Mouse (Mus musculus) frontal cortex, postnatal 36 days (tissue): ENCODE results near the gene Tmem102.
A peak's percentile ranks its signal among the peaks of the same experiment; 100 is the strongest.

Source experiments
- DNase-seq, 2 experiments: peaks; one replicate each; pipeline ENCODE4 v3.0.0; 2022; ENCODE audit warnings: low spot score in 2 of 2

The Tmem102 gene

GRCm38 (mm10) chr11:69787306-69787705, 18.1 kb downstream of the Tmem102 start:
- no peak for DNase-seq

GRCm38 (mm10) chr11:69784793-69785272, 20.6 kb downstream of the Tmem102 start:
- no peak for DNase-seq

GRCm38 (mm10) chr11:69781828-69782227, 23.6 kb downstream of the Tmem102 start:
- no peak for DNase-seq

- DNase-seq, result no peak
Observed at GRCm38 (mm10) chr11:69778985-69779384, 26.4 kb downstream of the Tmem102 start.

- no peak for DNase-seq
Observed at GRCm38 (mm10) chr11:69778258-69778982, 27.0 kb downstream of the Tmem102 start.

GRCm38 (mm10) chr11:69777504-69778257, 27.7 kb downstream of the Tmem102 start:
- no peak for DNase-seq

- DNase-seq, result no peak
Observed at GRCm38 (mm10) chr11:69776488-69776887, 28.9 kb downstream of the Tmem102 start.

- DNase-seq, result no peak
Observed at GRCm38 (mm10) chr11:69775716-69776115, 29.7 kb downstream of the Tmem102 start.

- DNase-seq, result no peak
Observed at GRCm38 (mm10) chr11:69774961-69775360, 30.5 kb downstream of the Tmem102 start.

- no peak for DNase-seq
Observed at GRCm38 (mm10) chr11:69767625-69767909, 37.9 kb downstream of the Tmem102 start.

GRCm38 (mm10) chr11:69766872-69767624, 38.4 kb downstream of the Tmem102 start:
- no peak for DNase-seq

- DNase-seq, result peak; percentile 70 to 71
Observed at GRCm38 (mm10) chr11:69766126-69766609, 39.3 kb downstream of the Tmem102 start.

GRCm38 (mm10) chr11:69765221-69766125, 40.0 kb downstream of the Tmem102 start, which contains the start of gene Zbtb4:
Zbtb4 (plus strand) TSS chr11:69765912.
- peak in 1 of 2 experiments; percentile 39 for DNase-seq

- no peak for DNase-seq
Observed at GRCm38 (mm10) chr11:69763551-69763950, 41.9 kb downstream of the Tmem102 start.

- no peak for DNase-seq
Observed at GRCm38 (mm10) chr11:69761868-69762267, 43.6 kb downstream of the Tmem102 start, which contains the start of gene Slc35g3. Slc35g3 (minus strand) TSS chr11:69761968.

GRCm38 (mm10) chr11:69760901-69761200, 44.6 kb downstream of the Tmem102 start:
- DNase-seq, result no peak

GRCm38 (mm10) chr11:69760160-69760900, 45.1 kb downstream of the Tmem102 start:
- no peak for DNase-seq

- peak; percentile 85 to 90 for DNase-seq
Observed at GRCm38 (mm10) chr11:69758971-69759721, 46.3 kb downstream of the Tmem102 start.

GRCm38 (mm10) chr11:69758478-69758970, 46.9 kb downstream of the Tmem102 start, which contains the start of gene Polr2a:
Polr2a (minus strand) TSS chr11:69758637.
- peak; percentile 96 to 98 for DNase-seq
